Mouse (Mus musculus): ENCODE measurements around the gene Ncoa7. TPM values are rescaled to one million over a fixed set of nuclear protein-coding genes. Genes with fewer than 3 reads are reported as not detected.
"Not testable (repeated sequence)": the region's sequence is repeated elsewhere in the genome, so short reads cannot be mapped to it uniquely, and the experiment has no call there.

Gene Ncoa7
- polyA plus RNA-seq, 1 experiment, result 2.7 TPM

- Histone ChIP-seq H3K4me2 (ENCODE audit: low read depth) (no peak overlapping the region), H3K27me3 (ENCODE audit: control insufficient read depth, insufficient read depth, insufficient read length) (no peaks in the 10 kb centered on the region), H3K36me3 (ENCODE audit: control insufficient read depth, insufficient read depth) (no peaks in the 10 kb centered on the region), H3ac (ENCODE audit: control insufficient read depth, insufficient read length) (no peak overlapping the region), H3K4me3 (no peak overlapping the region), H3K79me2 (ENCODE audit: control insufficient read depth, insufficient read depth) (no peaks in the 10 kb centered on the region)
- TF ChIP-seq MYOD1 (IDR thresholded peaks at IDR 0.05; ENCODE audit: control insufficient read depth in 1 of 3, insufficient read length in 2 of 3, low read depth in 2 of 3) (no peak), CEBPB (IDR thresholded peaks at IDR 0.05; ENCODE audit: insufficient read depth, poor library complexity, severe bottlenecking) (no peak), REST (IDR thresholded peaks at IDR 0.05; ENCODE audit: insufficient read depth, insufficient read length) (no peak), TCF12 (IDR thresholded peaks at IDR 0.05; ENCODE audit: insufficient read depth, poor library complexity, severe bottlenecking) (no peak), POLR2A (IDR thresholded peaks at IDR 0.05; ENCODE audit: insufficient read length, low read depth) (no peak), TCF3 (IDR thresholded peaks at IDR 0.05; ENCODE audit: insufficient read length, low read depth) (no peak), POLR2AphosphoS2 (IDR thresholded peaks at IDR 0.05; ENCODE audit: insufficient read length, low read depth) (no peak), MYOG (IDR thresholded peaks at IDR 0.05; ENCODE audit: control insufficient read depth in 1 of 3, insufficient read depth in 1 of 3, insufficient read length in 2 of 3, low read depth in 2 of 3) (no peak), E2F4 (IDR thresholded peaks at IDR 0.05; ENCODE audit: insufficient read depth) (no peak), USF1 (IDR thresholded peaks at IDR 0.05; ENCODE audit: low read depth) (no peak), SRF (IDR thresholded peaks at IDR 0.05; ENCODE audit: control insufficient read depth, insufficient read length, low read depth) (no peak), MAX (IDR thresholded peaks at IDR 0.05; ENCODE audit: low read depth) (no peak)
Observed at GRCm38 (mm10) chr10:30788340-30788721, 14.8 kb downstream of the Ncoa7 start.

- Histone ChIP-seq H3K36me3 (ENCODE audit: control insufficient read depth, insufficient read depth) (no peaks in the 10 kb centered on the region), H3ac (ENCODE audit: control insufficient read depth, insufficient read length) (no peak overlapping the region)
- TF ChIP-seq TCF3 (IDR thresholded peaks at IDR 0.05; ENCODE audit: insufficient read length, low read depth) (no peak), MYOD1 (IDR thresholded peaks at IDR 0.05; ENCODE audit: control insufficient read depth in 1 of 3, insufficient read length in 2 of 3, low read depth in 2 of 3) (no peak), TCF12 (IDR thresholded peaks at IDR 0.05; ENCODE audit: insufficient read depth, poor library complexity, severe bottlenecking) (no peak), MAX (IDR thresholded peaks at IDR 0.05; ENCODE audit: low read depth) (no peak), SRF (IDR thresholded peaks at IDR 0.05; ENCODE audit: control insufficient read depth, insufficient read length, low read depth) (no peak), E2F4 (IDR thresholded peaks at IDR 0.05; ENCODE audit: insufficient read depth) (no peak), POLR2A (IDR thresholded peaks at IDR 0.05; ENCODE audit: insufficient read length, low read depth) (no peak), POLR2AphosphoS2 (IDR thresholded peaks at IDR 0.05; ENCODE audit: insufficient read length, low read depth) (no peak), CEBPB (IDR thresholded peaks at IDR 0.05; ENCODE audit: insufficient read depth, poor library complexity, severe bottlenecking) (no peak), USF1 (IDR thresholded peaks at IDR 0.05; ENCODE audit: low read depth) (no peak), MYOG (IDR thresholded peaks at IDR 0.05; ENCODE audit: control insufficient read depth in 1 of 3, insufficient read depth in 1 of 3, insufficient read length in 2 of 3, low read depth in 2 of 3) (no peak), REST (IDR thresholded peaks at IDR 0.05; ENCODE audit: insufficient read depth, insufficient read length) (no peak)
Observed at GRCm38 (mm10) chr10:30787684-30788339, 15.3 kb downstream of the Ncoa7 start.

DNA sequence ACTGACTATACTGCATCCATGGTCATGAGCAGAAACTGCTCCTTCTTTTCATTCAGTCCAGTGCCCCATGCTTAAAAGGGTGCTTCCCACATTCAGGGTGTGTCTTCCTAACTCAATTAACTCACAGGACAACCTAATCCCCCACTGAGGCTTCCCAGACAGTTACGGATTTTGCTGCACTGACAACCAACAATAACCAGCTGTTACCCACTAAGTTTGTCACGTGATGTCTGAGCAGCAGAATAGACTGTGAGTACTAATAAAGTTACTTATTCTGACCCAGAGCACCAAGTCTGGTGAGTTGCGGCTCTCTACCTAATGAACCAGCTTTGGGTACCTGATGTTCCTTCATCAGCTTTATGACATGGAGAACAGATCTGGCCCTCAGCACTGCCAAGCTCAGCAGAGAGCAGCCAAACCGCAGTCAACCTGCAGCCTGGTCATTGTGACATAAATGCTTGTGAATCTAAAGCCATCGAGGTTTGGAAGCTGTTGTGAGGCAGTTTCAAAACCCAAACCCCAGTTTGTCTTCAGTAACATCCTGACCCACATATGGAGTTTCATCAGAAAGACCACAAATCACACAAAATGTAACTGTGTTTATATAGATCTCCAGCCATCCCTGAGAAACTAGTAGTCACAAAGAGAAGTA lies 16.9 kb downstream of the Ncoa7 start:
- peak overlapping the region; percentile 35 for H3K4me2 ChIP-seq (ENCODE audit: low read depth)
- H3K79me2 ChIP-seq (ENCODE audit: control insufficient read depth, insufficient read depth), result no peaks in the 10 kb centered on the region
- no peak overlapping the region for H3K4me3 ChIP-seq
- TF ChIP-seq MAX (IDR thresholded peaks at IDR 0.05; ENCODE audit: low read depth), result no peak
- peak in 1 of 3 experiments; percentile 42 for TF ChIP-seq MYOD1 (IDR thresholded peaks at IDR 0.05; ENCODE audit: control insufficient read depth in 1 of 3, insufficient read length in 2 of 3, low read depth in 2 of 3)
- TF ChIP-seq USF1 (IDR thresholded peaks at IDR 0.05; ENCODE audit: low read depth), result peak; percentile 78
- no peak for TF ChIP-seq REST (IDR thresholded peaks at IDR 0.05; ENCODE audit: insufficient read depth, insufficient read length)
- no peak overlapping the region for H3ac ChIP-seq (ENCODE audit: control insufficient read depth, insufficient read length)
- no peaks in the 10 kb centered on the region for H3K36me3 ChIP-seq (ENCODE audit: control insufficient read depth, insufficient read depth)
- no peaks in the 10 kb centered on the region for H3K27me3 ChIP-seq (ENCODE audit: control insufficient read depth, insufficient read depth, insufficient read length)

More at GRCm38 (mm10) chr10:30787684-30788339, 15.3 kb downstream of the Ncoa7 start:
- no peaks in the 10 kb centered on the region for H3K79me2 ChIP-seq (ENCODE audit: control insufficient read depth, insufficient read depth)
- H3K4me2 ChIP-seq (ENCODE audit: low read depth), result no peak overlapping the region
- H3K27me3 ChIP-seq (ENCODE audit: control insufficient read depth, insufficient read depth, insufficient read length), result no peaks in the 10 kb centered on the region
- H3K4me3 ChIP-seq, result no peak overlapping the region

GRCm38 (mm10) chr10:30780921-30781320 lies 22.2 kb downstream of the Ncoa7 start:
- H3K4me2 ChIP-seq (ENCODE audit: low read depth); H3K27me3 ChIP-seq (ENCODE audit: control insufficient read depth, insufficient read depth, insufficient read length); H3K79me2 ChIP-seq (ENCODE audit: control insufficient read depth, insufficient read depth); H3K4me3 ChIP-seq; H3ac ChIP-seq (ENCODE audit: control insufficient read depth, insufficient read length); H3K36me3 ChIP-seq (ENCODE audit: control insufficient read depth, insufficient read depth): not testable (repeated sequence)

GRCm38 (mm10) chr10:30778240-30778639 lies 24.9 kb downstream of the Ncoa7 start:
- no peak overlapping the region for H3ac ChIP-seq (ENCODE audit: control insufficient read depth, insufficient read length)
- TF ChIP-seq POLR2A (IDR thresholded peaks at IDR 0.05; ENCODE audit: insufficient read length, low read depth), result no peak
- no peak for TF ChIP-seq POLR2AphosphoS2 (IDR thresholded peaks at IDR 0.05; ENCODE audit: insufficient read length, low read depth)
- TF ChIP-seq TCF3 (IDR thresholded peaks at IDR 0.05; ENCODE audit: insufficient read length, low read depth), result no peak
- no peak for TF ChIP-seq SRF (IDR thresholded peaks at IDR 0.05; ENCODE audit: control insufficient read depth, insufficient read length, low read depth)
- no peak for TF ChIP-seq REST (IDR thresholded peaks at IDR 0.05; ENCODE audit: insufficient read depth, insufficient read length)
- no peak for TF ChIP-seq CEBPB (IDR thresholded peaks at IDR 0.05; ENCODE audit: insufficient read depth, poor library complexity, severe bottlenecking)
- no peak for TF ChIP-seq MAX (IDR thresholded peaks at IDR 0.05; ENCODE audit: low read depth)
- no peak for TF ChIP-seq TCF12 (IDR thresholded peaks at IDR 0.05; ENCODE audit: insufficient read depth, poor library complexity, severe bottlenecking)
- TF ChIP-seq MYOG (IDR thresholded peaks at IDR 0.05; ENCODE audit: control insufficient read depth in 1 of 3, insufficient read depth in 1 of 3, insufficient read length in 2 of 3, low read depth in 2 of 3), result no peak
- TF ChIP-seq MYOD1 (IDR thresholded peaks at IDR 0.05; ENCODE audit: control insufficient read depth in 1 of 3, insufficient read length in 2 of 3, low read depth in 2 of 3), result no peak
- TF ChIP-seq E2F4 (IDR thresholded peaks at IDR 0.05; ENCODE audit: insufficient read depth), result no peak
- no peak for TF ChIP-seq USF1 (IDR thresholded peaks at IDR 0.05; ENCODE audit: low read depth)

More at GRCm38 (mm10) chr10:30778240-30778639, 24.9 kb downstream of the Ncoa7 start:
- H3K4me3 ChIP-seq, result no peak overlapping the region
- no peaks in the 10 kb centered on the region for H3K79me2 ChIP-seq (ENCODE audit: control insufficient read depth, insufficient read depth)
- no peaks in the 10 kb centered on the region for H3K27me3 ChIP-seq (ENCODE audit: control insufficient read depth, insufficient read depth, insufficient read length)
- H3K36me3 ChIP-seq (ENCODE audit: control insufficient read depth, insufficient read depth), result no peaks in the 10 kb centered on the region
- H3K4me2 ChIP-seq (ENCODE audit: low read depth), result no peak overlapping the region

Data from myocyte (in vitro differentiated cells).